Mouse (Mus musculus) stomach, embryonic 15.5 days (tissue): ENCODE results near the gene Xpnpep2. TPM values are rescaled to one million over a fixed set of nuclear protein-coding genes. Genes with fewer than 3 reads are reported as not detected.

ENCODE experiments used
- polyA plus RNA-seq: library from polyadenylated mRNA; unstranded; fragments of >200 nt; fragmentation: Nextera tagmentation; extraction: Ambion mirVana; gene quantifications from 2 replicates; pipeline ENCODE4 v1.2.1, GENCODE M21; 2015

Xpnpep2 gene
- polyA plus RNA-seq, 1 experiment from 2014 or later: 1.4 TPM

Other genes with a start within 250 kb of the Xpnpep2 start
- gene Smarca1, start 215.8 kb upstream of the Xpnpep2 start, polyA plus RNA-seq: 24.9 and 30.9 TPM in 2 replicates
- gene Ocrl, start 196.3 kb upstream of the Xpnpep2 start, polyA plus RNA-seq: 19.4 and 21.9 TPM in 2 replicates
- gene Apln, start 73.9 kb upstream of the Xpnpep2 start, polyA plus RNA-seq: 6.3 and 8.3 TPM in 2 replicates
- gene Sash3, start 37.7 kb downstream of the Xpnpep2 start, polyA plus RNA-seq: 3.7 and 3.8 TPM in 2 replicates
- gene Zdhhc9, start 100.2 kb downstream of the Xpnpep2 start, polyA plus RNA-seq: 6.2 and 7.6 TPM in 2 replicates
- 15.6 and 18.0 TPM in 2 replicates for gene Utp14a, start 148.1 kb downstream of the Xpnpep2 start, polyA plus RNA-seq
- 5.4 and 6.0 TPM in 2 replicates for gene Bcorl1, start 232.6 kb downstream of the Xpnpep2 start, polyA plus RNA-seq